Mouse (Mus musculus): ENCODE measurements around the gene Cox18. TPM values are rescaled to one million over a fixed set of nuclear protein-coding genes. Genes with fewer than 3 reads are reported as not detected.

Cox18 gene
- polyA plus RNA-seq (2017; shearing (Covaris generic)) = 10 to 100 TPM; 36.0 to 38.9 TPM

DNA sequence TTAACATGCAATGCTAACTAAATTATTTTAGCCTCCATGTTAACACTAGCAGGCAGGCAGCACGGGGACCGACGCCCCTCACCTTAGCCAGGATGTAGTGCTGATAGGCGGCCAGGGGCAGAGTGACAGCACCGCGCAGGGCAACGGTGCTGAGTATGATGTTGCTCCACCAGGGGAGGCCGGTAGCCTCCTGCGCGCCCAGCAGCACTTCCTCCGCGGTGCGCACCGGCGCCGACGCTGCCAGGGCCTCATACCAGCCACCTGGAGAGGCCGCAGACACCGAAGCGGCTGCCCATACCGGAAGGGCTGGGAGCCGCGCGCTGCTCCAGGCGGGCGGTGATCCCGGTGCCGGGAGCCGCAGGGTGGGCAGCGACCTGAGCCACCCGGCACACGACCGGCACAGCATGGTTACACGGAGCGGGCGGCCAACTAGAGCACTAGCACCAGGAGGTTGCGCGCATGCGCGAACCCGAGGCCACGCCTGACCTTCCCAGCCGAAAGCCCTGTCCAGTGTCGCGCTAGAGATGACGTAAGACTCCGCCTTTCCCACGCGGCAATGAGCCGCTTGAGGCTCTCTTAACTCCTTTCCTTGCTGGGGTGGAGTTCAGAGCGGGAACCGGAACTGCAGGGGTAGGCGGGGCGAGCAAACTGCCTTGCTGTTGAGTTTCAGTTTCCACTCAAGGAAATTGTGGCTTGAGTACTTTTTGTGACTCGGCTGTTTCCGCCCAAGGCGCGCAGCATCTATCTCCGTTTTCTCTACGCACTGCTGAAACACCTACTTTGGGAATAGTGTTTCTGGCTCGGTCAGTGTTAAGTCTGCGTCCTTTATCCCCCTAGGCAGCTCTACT is at the start of gene Cox18:
Cox18 (minus strand) TSS at position 468 of the 848 bp plus-strand sequence.

Other genes starting within 250 kb of the Cox18 start
- gene Ankrd17, start 142.6 kb upstream of the Cox18 start, polyA plus RNA-seq (2017; shearing (Covaris generic)) = 10 to 100 TPM; 27.7 to 32.8 TPM
- gene Gm9958, start 143.2 kb upstream of the Cox18 start, polyA plus RNA-seq (2017; shearing (Covaris generic)) = 1 to 10 TPM; 1.5 to 3.2 TPM
- gene Alb, start 236.9 kb upstream of the Cox18 start, polyA plus RNA-seq (2017; shearing (Covaris generic)) = under 1 TPM in 1 of 2 experiments, not detected in 1; 0.50 TPM

All from inflammation-experienced regulatory T-cells (primary cell).